Mouse (Mus musculus) gastrocnemius, adult 18-20 months (tissue): ENCODE data around the gene Rrnad1. TPM values are rescaled to one million over a fixed set of nuclear protein-coding genes. Genes with fewer than 3 reads are reported as not detected.

Experiments used
- DNase-seq: peaks from one replicate; pipeline ENCODE4 v3.0.0; 2021; ENCODE audit warnings: low spot score
- total RNA-seq, 2 experiments: library from RNA; stranded (reverse); gene quantifications; 2 replicates each; pipeline ENCODE4 v1.2.3; 2021

Gene Rrnad1
- total RNA-seq, 2 experiments from 2014 or later, result 3.2 to 3.4 TPM

DNA sequence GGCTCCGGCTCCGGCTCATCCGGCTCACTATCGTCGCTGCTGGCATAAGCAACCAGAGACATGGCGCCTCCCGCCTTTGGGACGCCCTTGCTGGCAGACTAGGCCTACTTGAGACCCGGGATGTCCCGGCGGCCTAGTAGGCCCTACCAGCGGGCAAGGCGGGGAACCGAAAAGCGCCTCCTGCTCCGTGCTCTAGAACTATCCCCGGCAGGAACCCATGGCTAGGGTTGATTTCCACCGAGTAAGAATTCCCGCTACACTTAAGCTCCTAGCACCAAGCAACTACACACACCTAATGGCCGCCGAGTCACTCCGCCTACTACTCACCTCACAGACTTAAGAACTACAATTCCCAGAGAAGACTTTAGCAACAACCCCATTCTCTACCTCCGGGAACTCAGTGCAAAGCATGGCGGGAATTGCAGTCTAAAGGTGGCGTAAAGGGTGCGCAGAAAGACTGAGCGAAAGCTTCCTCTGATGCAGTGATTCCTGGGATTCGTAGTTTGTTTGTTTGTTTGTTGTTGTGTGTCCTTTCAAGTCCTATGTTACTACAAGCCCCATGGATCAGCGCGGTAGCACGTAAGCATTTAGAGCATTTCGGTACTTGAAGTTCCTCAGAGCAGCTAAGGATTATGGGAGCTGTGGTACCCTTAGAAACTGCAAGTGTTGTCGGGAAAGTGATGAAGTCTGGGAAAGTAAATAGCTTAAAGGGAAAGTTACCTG lies 45.1 kb downstream of the Rrnad1 start, which contains the start of gene Prcc:
Gene Prcc (minus strand): TSS at position 328 of the 723 bp plus-strand sequence.
- peak; percentile 95 for DNase-seq

DNA sequence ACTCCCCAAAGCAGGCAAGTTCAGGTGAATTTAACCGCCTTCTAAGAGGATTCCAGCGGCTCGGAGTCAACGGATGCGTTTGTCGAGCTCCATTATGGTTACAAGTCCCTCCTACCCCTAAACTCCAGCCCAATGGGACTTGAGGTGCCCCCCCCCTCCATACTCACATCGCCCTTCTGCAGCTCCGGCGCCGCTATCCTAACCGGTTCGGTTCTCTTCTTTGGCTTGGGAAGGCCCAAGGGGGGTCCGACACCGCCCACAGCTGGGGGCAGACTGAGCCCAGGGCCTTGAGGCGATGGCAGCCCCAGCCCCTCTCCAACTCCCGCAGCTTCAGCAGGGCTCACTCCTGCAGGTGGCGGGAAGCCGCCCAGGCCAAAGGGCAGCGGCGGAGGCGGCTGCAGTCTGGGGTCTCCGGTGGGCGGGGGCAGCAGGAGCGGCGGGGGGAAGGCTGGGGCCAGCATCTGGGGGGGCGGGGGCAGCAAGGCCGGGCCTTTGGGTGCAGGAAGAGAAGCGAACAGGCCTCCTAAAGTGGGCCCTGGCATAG lies 45.7 kb downstream of the Rrnad1 start:
- DNase-seq, result no peak

DNA sequence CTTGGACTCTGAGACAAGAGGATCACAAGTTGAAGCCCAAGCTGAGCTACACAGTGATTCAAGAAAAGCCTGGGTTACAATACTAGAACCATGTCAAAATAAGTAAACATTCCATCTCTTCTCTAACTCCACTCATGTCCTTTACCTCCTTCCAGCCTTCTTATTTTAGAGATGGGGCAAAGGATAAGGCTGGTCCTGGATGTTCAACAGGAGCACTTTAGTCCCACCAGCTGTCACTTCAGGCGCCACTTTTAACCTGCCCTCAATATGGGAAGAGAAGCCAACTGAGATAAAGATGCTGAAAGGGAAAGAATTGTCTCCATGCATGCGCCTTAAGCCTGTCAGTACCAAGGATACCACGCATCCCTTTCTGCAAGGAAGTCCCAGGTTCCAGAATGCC lies 46.2 kb downstream of the Rrnad1 start:
- DNase-seq, result no peak

DNA sequence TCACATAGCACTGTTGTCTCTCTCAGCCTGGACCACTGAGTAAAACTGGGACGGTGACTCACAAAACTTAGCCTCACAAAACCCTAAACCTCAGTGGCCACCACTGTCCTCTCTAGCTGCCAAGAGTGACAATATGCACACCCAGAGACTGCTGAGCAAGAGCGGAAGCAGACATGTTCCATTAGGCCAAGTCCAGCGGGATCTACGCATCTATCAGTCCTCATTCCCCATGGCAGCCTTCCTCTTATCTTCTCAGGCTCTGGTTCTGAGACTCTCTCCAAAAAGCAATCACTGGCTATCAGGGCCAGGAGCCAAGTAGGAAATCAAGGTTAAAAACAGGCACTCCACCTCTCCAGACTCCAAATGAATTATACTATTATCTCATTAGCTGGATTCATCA lies 52.8 kb downstream of the Rrnad1 start:
- no peak for DNase-seq

Other genes with a start within 250 kb of the Rrnad1 start
- gene Lrrc71, start 182.1 kb downstream of the Rrnad1 start, total RNA-seq, result not detected
- gene Ntrk1, start 135.6 kb downstream of the Rrnad1 start, total RNA-seq, result not detected
- gene Insrr, start 133.8 kb downstream of the Rrnad1 start, total RNA-seq, result not detected
- 1 to 10 TPM; 6.3 to 6.4 TPM for gene Pear1, start 106.4 kb downstream of the Rrnad1 start, total RNA-seq
- gene Sh2d2a, start 84.0 kb downstream of the Rrnad1 start, total RNA-seq, result not detected
- 10 to 100 TPM; 48.3 to 55.2 TPM for gene Prcc, start 45.1 kb downstream of the Rrnad1 start, total RNA-seq
- 100 to 1,000 TPM; 219 to 232 TPM for gene Hdgf, start 24.4 kb downstream of the Rrnad1 start, total RNA-seq
- 10 to 100 TPM; 42.2 to 49.1 TPM for gene Mrpl24, start 11.2 kb downstream of the Rrnad1 start, total RNA-seq
- gene Isg20l2, start 403 bp downstream of the Rrnad1 start, total RNA-seq, result 1 to 10 TPM; 6.3 to 8.1 TPM
- under 1 TPM in 1 of 2 experiments, not detected in 1; 0.57 TPM for gene Crabp2, start 17.9 kb upstream of the Rrnad1 start, total RNA-seq
- 10 to 100 TPM; 10.8 to 24.9 TPM for gene Nes, start 40.4 kb upstream of the Rrnad1 start, total RNA-seq
- gene Bcan, start 69.5 kb upstream of the Rrnad1 start, total RNA-seq, result not detected
- gene Hapln2, start 96.9 kb upstream of the Rrnad1 start, total RNA-seq, result not detected
- 10 to 100 TPM; 20.3 to 20.4 TPM for gene Gpatch4, start 112.4 kb upstream of the Rrnad1 start, total RNA-seq
- 10 to 100 TPM; 49.1 to 52.6 TPM for gene Naxe, start 127.8 kb upstream of the Rrnad1 start, total RNA-seq
- gene Ttc24, start 147.6 kb upstream of the Rrnad1 start, total RNA-seq, result not detected
- under 1 TPM; 0.21 to 0.39 TPM for gene Iqgap3, start 151.3 kb upstream of the Rrnad1 start, total RNA-seq
- 100 to 1,000 TPM; 174 to 196 TPM for gene Mef2d, start 211.7 kb upstream of the Rrnad1 start, total RNA-seq